Mouse (Mus musculus) olfactory bulb, adult 2 months (tissue): ENCODE results near the gene Dnajb9.

Experiments
- CTCF ChIP-seq: fragments of 200-500 bp; IDR thresholded peaks from 2 replicates; pipeline ENCODE4 v1.5.1; 2012; ENCODE audit warnings: low read depth, mild to moderate bottlenecking, low read length, moderate library complexity; ENCODE audit not compliant: insufficient read depth
- POLR2A ChIP-seq: fragments of 200-500 bp; IDR thresholded peaks from 2 replicates; pipeline ENCODE4 v1.6.1; 2012; ENCODE audit warnings: mild to moderate bottlenecking, low read depth, low read length, moderate library complexity; ENCODE audit not compliant: insufficient read depth

- TF ChIP-seq CTCF, result no peak
- TF ChIP-seq POLR2A, result no peak
These were observed 35.6 kb upstream of the Dnajb9 start for GRCm38 (mm10) chr12:44245739-44246138.
